Mouse (Mus musculus) spleen, adult 2 months (tissue): ENCODE results near the gene Klk10. TPM values are rescaled to one million over a fixed set of nuclear protein-coding genes. Genes with fewer than 3 reads are reported as not detected.
A peak's percentile ranks its signal among the peaks of the same experiment; 100 is the strongest.

Source experiments
- DNase-seq, 2 experiments: peaks; one replicate each; pipeline versions ENCODE4 v3.0.0 to v3.0.0-alpha.2; 2012 to 2021; ENCODE audit warnings: low spot score in 2 of 2, low read depth in 1 of 2
- H3K27ac ChIP-seq: fragments of 200-500 bp; 2 replicates; pipeline ENCODE4 v1.5.1; 2012; ENCODE audit warnings: low read length, inconsistent platforms; ENCODE audit not compliant: insufficient read depth
- H3K27me3 ChIP-seq: fragments of 200-500 bp; 2 replicates; pipeline ENCODE4 v1.6.1; 2012; ENCODE audit warnings: mild to moderate bottlenecking, moderate library complexity, low read length, inconsistent platforms; ENCODE audit not compliant: control insufficient read depth, insufficient read depth
- H3K36me3 ChIP-seq: fragments of 200-500 bp; 2 replicates; pipeline ENCODE4 v1.6.1; 2012; ENCODE audit warnings: mild to moderate bottlenecking, low read length, inconsistent platforms; ENCODE audit not compliant: control insufficient read depth, insufficient read depth
- H3K4me1 ChIP-seq: fragments of 200-500 bp; 2 replicates; pipeline ENCODE4 v1.6.1; 2011; ENCODE audit warnings: inconsistent platforms; ENCODE audit not compliant: control insufficient read depth, insufficient read depth, insufficient read length
- H3K4me3 ChIP-seq: fragments of 200-500 bp; 2 replicates; pipeline ENCODE4 v1.5.1; 2011; ENCODE audit warnings: mild to moderate bottlenecking, inconsistent platforms; ENCODE audit not compliant: insufficient read depth, insufficient read length; ENCODE audit errors: extremely low read depth
- CTCF ChIP-seq: fragments of 200-500 bp; IDR thresholded peaks from 2 replicates; pipeline ENCODE4 v1.5.1; 2011; ENCODE audit warnings: mild to moderate bottlenecking, inconsistent platforms; ENCODE audit not compliant: insufficient read depth, insufficient read length, insufficient replicate concordance; ENCODE audit errors: extremely low read depth
- POLR2A ChIP-seq: fragments of 200-500 bp; IDR thresholded peaks from 2 replicates; pipeline ENCODE4 v1.6.1; 2011; ENCODE audit warnings: low read depth, low read length, inconsistent platforms
- WGBS: fragments of 180-500 bp; shearing (Covaris S2); methylation state at CpG from one replicate; pipeline ENCODE4 v1.1.7; 2018; 5-methylcytosine and 5-hydroxymethylcytosine counted together
- polyA plus RNA-seq: library from polyadenylated mRNA; depleted of rRNA; stranded (reverse); fragments of >200 nt; gene quantifications from 2 replicates; pipeline ENCODE4 v1.2.3, GENCODE M21; 2012

Klk10 gene
- polyA plus RNA-seq, 1 experiment = not detected

GRCm38 (mm10) chr7:43778176-43778970, 2.5 kb upstream of the Klk10 start:
- no peak for TF ChIP-seq CTCF
- TF ChIP-seq POLR2A = no peak
- WGBS = 85% methylated on average over 10 of the region's 10 CpGs
- Histone ChIP-seq H3K36me3 (no peaks in the 10 kb centered on the region), H3K4me1 (peaks cover 2% of the 10 kb centered on the region), H3K27ac (no peak overlapping the region), H3K4me3 (no peak overlapping the region), H3K27me3 (no peaks in the 10 kb centered on the region)
- no peak for DNase-seq

- Histone ChIP-seq H3K36me3 (no peaks in the 10 kb centered on the region), H3K4me1 (peaks cover 2% of the 10 kb centered on the region), H3K4me3 (no peak overlapping the region), H3K27me3 (no peaks in the 10 kb centered on the region), H3K27ac (no peak overlapping the region)
- no peak for TF ChIP-seq CTCF
- TF ChIP-seq POLR2A = no peak
- DNase-seq = no peak
- 71% methylated on average over 6 of the region's 6 CpGs for WGBS
These were observed 594 bp upstream of the Klk10 start for GRCm38 (mm10) chr7:43780241-43780640.

- H3K36me3 ChIP-seq = no peaks in the 10 kb centered on the region
- no peaks in the 10 kb centered on the region for H3K27me3 ChIP-seq
- H3K4me3 ChIP-seq = no peak overlapping the region
- H3K27ac ChIP-seq = no peak overlapping the region
- WGBS = 93% methylated on average over 11 of the region's 11 CpGs
- no peak for TF ChIP-seq POLR2A
- TF ChIP-seq CTCF = no peak
- H3K4me1 ChIP-seq = peaks cover 2% of the 10 kb centered on the region
- no peak for DNase-seq
These were observed 706 bp downstream of the Klk10 start for GRCm38 (mm10) chr7:43781541-43781940.

- Histone ChIP-seq H3K27ac (no peak overlapping the region), H3K27me3 (no peaks in the 10 kb centered on the region), H3K36me3 (no peaks in the 10 kb centered on the region), H3K4me1 (peaks cover 2% of the 10 kb centered on the region), H3K4me3 (peak overlapping the region; percentile 35; the same call in 1 of the 2 replicates)
- 10% methylated on average over 36 of the region's 36 CpGs for WGBS
- peak in 1 of 2 experiments; percentile 53 for DNase-seq
- TF ChIP-seq POLR2A = no peak
- TF ChIP-seq CTCF = peak; percentile 53; the same call in 1 of the 2 replicates
These were observed 1.7 kb downstream of the Klk10 start for GRCm38 (mm10) chr7:43782275-43783265.

GRCm38 (mm10) chr7:43785286-43785685, 4.5 kb downstream of the Klk10 start:
- Histone ChIP-seq H3K4me3 (no peak overlapping the region), H3K27ac (no peak overlapping the region), H3K4me1 (peaks cover 2% of the 10 kb centered on the region), H3K27me3 (no peaks in the 10 kb centered on the region), H3K36me3 (no peaks in the 10 kb centered on the region)
- TF ChIP-seq CTCF (no peak), POLR2A (no peak)
- DNase-seq = no peak
- WGBS = 81% methylated on average over 1 of the region's 1 CpGs

GRCm38 (mm10) chr7:43788096-43788495, 7.3 kb downstream of the Klk10 start:
- no peak for TF ChIP-seq POLR2A
- no peak for TF ChIP-seq CTCF

More at GRCm38 (mm10) chr7:43788096-43788495, 7.3 kb downstream of the Klk10 start:
- Histone ChIP-seq H3K4me1 (no peaks in the 10 kb centered on the region), H3K27me3 (no peaks in the 10 kb centered on the region), H3K36me3 (no peaks in the 10 kb centered on the region), H3K4me3 (no peak overlapping the region), H3K27ac (no peak overlapping the region)
- WGBS = 77% methylated on average over 3 of the region's 3 CpGs
- DNase-seq = no peak
